Mouse (Mus musculus): ENCODE results near the gene Slc16a8. TPM values are rescaled to one million over a fixed set of nuclear protein-coding genes. Genes with fewer than 3 reads are reported as not detected.

The Slc16a8 gene
- polyA plus RNA-seq, 1 experiment from 2014 or later, result 0.19 TPM

- Histone ChIP-seq H3K9me3 (ENCODE audit: control insufficient read depth, low read length) (no peaks in the 10 kb centered on the region), H3K4me3 (ENCODE audit: low read length) (no peak overlapping the region), H3K36me3 (ENCODE audit: control insufficient read depth, insufficient read depth, low read length) (no peaks in the 10 kb centered on the region), H3K9ac (ENCODE audit: low read length) (no peak overlapping the region), H3K27me3 (ENCODE audit: control insufficient read depth, insufficient read depth, low read depth, low read length) (no peaks in the 10 kb centered on the region), H3K4me2 (ENCODE audit: low read depth, low read length) (no peak overlapping the region), H3K27ac (ENCODE audit: low read length) (no peak overlapping the region), H3K4me1 (replicated peaks; ENCODE audit: control insufficient read depth, insufficient read depth, low read length) (no peaks in the 10 kb centered on the region)
- 0 out of 2 replicates have a peak, but pooled peaks have one; percentile 23 for ATAC-seq (ENCODE audit: low read depth)
- 63% methylated on average over 6 of the region's 6 CpGs for WGBS
Observed at GRCm38 (mm10) chr15:79213591-79213990, 41.0 kb downstream of the Slc16a8 start.

- Histone ChIP-seq H3K9me3 (ENCODE audit: control insufficient read depth, low read length) (no peaks in the 10 kb centered on the region), H3K9ac (ENCODE audit: low read length) (no peak overlapping the region), H3K4me1 (replicated peaks; ENCODE audit: control insufficient read depth, insufficient read depth, low read length) (no peaks in the 10 kb centered on the region), H3K36me3 (ENCODE audit: control insufficient read depth, insufficient read depth, low read length) (no peaks in the 10 kb centered on the region), H3K4me3 (ENCODE audit: low read length) (no peak overlapping the region), H3K4me2 (ENCODE audit: low read depth, low read length) (no peak overlapping the region), H3K27me3 (ENCODE audit: control insufficient read depth, insufficient read depth, low read depth, low read length) (no peaks in the 10 kb centered on the region), H3K27ac (ENCODE audit: low read length) (no peak overlapping the region)
- no peak for ATAC-seq (ENCODE audit: low read depth)
- 84% methylated on average over 26 of the region's 26 CpGs for WGBS
Observed at GRCm38 (mm10) chr15:79212750-79213446, 41.7 kb downstream of the Slc16a8 start.

- no peak overlapping the region for H3K9ac ChIP-seq (ENCODE audit: low read length)
Observed at GRCm38 (mm10) chr15:79210357-79210756, 44.2 kb downstream of the Slc16a8 start.

GRCm38 (mm10) chr15:79208758-79209439, 45.7 kb downstream of the Slc16a8 start:
- Histone ChIP-seq H3K4me3 (ENCODE audit: low read length) (no peak overlapping the region), H3K9me3 (ENCODE audit: control insufficient read depth, low read length) (no peaks in the 10 kb centered on the region), H3K27me3 (ENCODE audit: control insufficient read depth, insufficient read depth, low read depth, low read length) (no peaks in the 10 kb centered on the region), H3K9ac (ENCODE audit: low read length) (no peak overlapping the region), H3K4me2 (ENCODE audit: low read depth, low read length) (no peak overlapping the region), H3K36me3 (ENCODE audit: control insufficient read depth, insufficient read depth, low read length) (no peaks in the 10 kb centered on the region), H3K4me1 (replicated peaks; ENCODE audit: control insufficient read depth, insufficient read depth, low read length) (no peaks in the 10 kb centered on the region), H3K27ac (ENCODE audit: low read length) (no peak overlapping the region)
- peak; percentile 53; the same call in 1 of the 2 replicates for ATAC-seq (ENCODE audit: low read depth)
- 67% methylated on average over 27 of the region's 27 CpGs for WGBS

More at GRCm38 (mm10) chr15:79210357-79210756, 44.2 kb downstream of the Slc16a8 start:
- ATAC-seq (ENCODE audit: low read depth), result no peak
- H3K9me3 ChIP-seq (ENCODE audit: control insufficient read depth, low read length), result no peaks in the 10 kb centered on the region
- H3K4me1 ChIP-seq (replicated peaks; ENCODE audit: control insufficient read depth, insufficient read depth, low read length), result no peaks in the 10 kb centered on the region
- no peak overlapping the region for H3K27ac ChIP-seq (ENCODE audit: low read length)
- WGBS, result 80% methylated on average over 2 of the region's 2 CpGs
- no peak overlapping the region for H3K4me3 ChIP-seq (ENCODE audit: low read length)
- H3K27me3 ChIP-seq (ENCODE audit: control insufficient read depth, insufficient read depth, low read depth, low read length), result no peaks in the 10 kb centered on the region
- no peak overlapping the region for H3K4me2 ChIP-seq (ENCODE audit: low read depth, low read length)
- no peaks in the 10 kb centered on the region for H3K36me3 ChIP-seq (ENCODE audit: control insufficient read depth, insufficient read depth, low read length)

- no peak overlapping the region for H3K9ac ChIP-seq (ENCODE audit: low read length)
- H3K27me3 ChIP-seq (ENCODE audit: control insufficient read depth, insufficient read depth, low read depth, low read length), result no peaks in the 10 kb centered on the region
- no peak overlapping the region for H3K27ac ChIP-seq (ENCODE audit: low read length)
- H3K4me2 ChIP-seq (ENCODE audit: low read depth, low read length), result no peak overlapping the region
- no peak overlapping the region for H3K4me3 ChIP-seq (ENCODE audit: low read length)
- no peaks in the 10 kb centered on the region for H3K36me3 ChIP-seq (ENCODE audit: control insufficient read depth, insufficient read depth, low read length)
- H3K4me1 ChIP-seq (replicated peaks; ENCODE audit: control insufficient read depth, insufficient read depth, low read length), result no peaks in the 10 kb centered on the region
- WGBS, result 57% methylated on average over 6 of the region's 6 CpGs
- no peaks in the 10 kb centered on the region for H3K9me3 ChIP-seq (ENCODE audit: control insufficient read depth, low read length)
- no peak for ATAC-seq (ENCODE audit: low read depth)
Observed at GRCm38 (mm10) chr15:79208211-79208610, 46.4 kb downstream of the Slc16a8 start.

GRCm38 (mm10) chr15:79202575-79202974, 52.0 kb downstream of the Slc16a8 start:
- Histone ChIP-seq H3K4me1 (replicated peaks; ENCODE audit: control insufficient read depth, insufficient read depth, low read length) (no peaks in the 10 kb centered on the region), H3K27me3 (ENCODE audit: control insufficient read depth, insufficient read depth, low read depth, low read length) (no peaks in the 10 kb centered on the region; the same call in 1 of the 2 replicates), H3K36me3 (ENCODE audit: control insufficient read depth, insufficient read depth, low read length) (no peaks in the 10 kb centered on the region), H3K4me2 (ENCODE audit: low read depth, low read length) (no peak overlapping the region), H3K4me3 (ENCODE audit: low read length) (no peak overlapping the region), H3K9ac (ENCODE audit: low read length) (no peak overlapping the region), H3K9me3 (ENCODE audit: control insufficient read depth, low read length) (no peaks in the 10 kb centered on the region), H3K27ac (ENCODE audit: low read length) (no peak overlapping the region)
- 15% methylated on average over 10 of the region's 10 CpGs for WGBS
- no peak for ATAC-seq (ENCODE audit: low read depth)

GRCm38 (mm10) chr15:79201491-79202150, 52.9 kb downstream of the Slc16a8 start:
- ATAC-seq (ENCODE audit: low read depth), result no peak
- H3K4me1 ChIP-seq (replicated peaks; ENCODE audit: control insufficient read depth, insufficient read depth, low read length), result no peaks in the 10 kb centered on the region
- no peak overlapping the region for H3K9ac ChIP-seq (ENCODE audit: low read length)
- H3K27ac ChIP-seq (ENCODE audit: low read length), result no peak overlapping the region
- H3K4me2 ChIP-seq (ENCODE audit: low read depth, low read length), result no peak overlapping the region
- no peaks in the 10 kb centered on the region for H3K9me3 ChIP-seq (ENCODE audit: control insufficient read depth, low read length)
- H3K4me3 ChIP-seq (ENCODE audit: low read length), result no peak overlapping the region
- no peaks in the 10 kb centered on the region; the same call in 1 of the 2 replicates for H3K27me3 ChIP-seq (ENCODE audit: control insufficient read depth, insufficient read depth, low read depth, low read length)
- H3K36me3 ChIP-seq (ENCODE audit: control insufficient read depth, insufficient read depth, low read length), result no peaks in the 10 kb centered on the region
- WGBS, result 20% methylated on average over 13 of the region's 13 CpGs
